Mouse (Mus musculus): Measurements from ENCODE around the gene Cep83. TPM values are rescaled to one million over a fixed set of nuclear protein-coding genes. Genes with fewer than 3 reads are reported as not detected.
A peak's percentile ranks its signal among the peaks of the same experiment; 100 is the strongest.

The Cep83 gene
- polyA plus RNA-seq, 1 experiment from 2014 or later: 20.5 TPM

GRCm38 (mm10) chr10:94809946-94810472 is 121.6 kb downstream of the Cep83 start:
- no peak for ATAC-seq (ENCODE audit: low FRiP score)

GRCm38 (mm10) chr10:94811907-94812851 is 123.7 kb downstream of the Cep83 start:
- WGBS: 53% methylated on average over 17 of the region's 17 CpGs
- H3K9me3 ChIP-seq: no peaks in the 10 kb centered on the region
- ATAC-seq (ENCODE audit: low FRiP score): 0 out of 2 replicates have a peak, but pooled peaks have one; percentile 25

More at GRCm38 (mm10) chr10:94809946-94810472, 121.6 kb downstream of the Cep83 start:
- H3K9ac ChIP-seq: no peak overlapping the region
- peaks cover 23% of the 10 kb centered on the region for H3K4me1 ChIP-seq (replicated peaks)
- H3K4me2 ChIP-seq: no peak overlapping the region
- H3K27me3 ChIP-seq: no peaks in the 10 kb centered on the region
- peaks cover 11% of the 10 kb centered on the region for H3K36me3 ChIP-seq
- WGBS: 52% methylated on average over 7 of the region's 7 CpGs
- H3K9me3 ChIP-seq: no peaks in the 10 kb centered on the region
- H3K4me3 ChIP-seq: no peak overlapping the region
- H3K27ac ChIP-seq: no peak overlapping the region

GRCm38 (mm10) chr10:94818127-94818526 is 129.7 kb downstream of the Cep83 start:
- Histone ChIP-seq H3K4me1 (replicated peaks) (peaks cover 9% of the 10 kb centered on the region), H3K27ac (no peak overlapping the region), H3K27me3 (no peaks in the 10 kb centered on the region), H3K9me3 (no peaks in the 10 kb centered on the region), H3K9ac (no peak overlapping the region), H3K36me3 (peaks cover 3% of the 10 kb centered on the region; the same call in 1 of the 2 replicates), H3K4me2 (no peak overlapping the region), H3K4me3 (no peak overlapping the region)
- 91% methylated on average over 3 of the region's 3 CpGs for WGBS
- ATAC-seq (ENCODE audit: low FRiP score): no peak

More at GRCm38 (mm10) chr10:94811907-94812851, 123.7 kb downstream of the Cep83 start:
- H3K4me1 ChIP-seq (replicated peaks): peaks cover 31% of the 10 kb centered on the region
- H3K36me3 ChIP-seq: peaks cover 11% of the 10 kb centered on the region
- H3K27me3 ChIP-seq: no peaks in the 10 kb centered on the region
- H3K27ac ChIP-seq: peak overlapping the region; percentile 42
- no peak overlapping the region for H3K4me2 ChIP-seq
- no peak overlapping the region for H3K9ac ChIP-seq
- H3K4me3 ChIP-seq: no peak overlapping the region

GRCm38 (mm10) chr10:94818781-94819665 is 130.6 kb downstream of the Cep83 start:
- ATAC-seq (ENCODE audit: low FRiP score): no peak
- Histone ChIP-seq H3K27ac (no peak overlapping the region), H3K4me2 (no peak overlapping the region), H3K36me3 (peaks cover 3% of the 10 kb centered on the region; the same call in 1 of the 2 replicates), H3K27me3 (no peaks in the 10 kb centered on the region), H3K9me3 (no peaks in the 10 kb centered on the region), H3K4me1 (replicated peaks) (peaks cover 14% of the 10 kb centered on the region), H3K4me3 (no peak overlapping the region), H3K9ac (no peak overlapping the region)
- WGBS: 87% methylated on average over 17 of the region's 17 CpGs

GRCm38 (mm10) chr10:94823971-94824760 is 135.7 kb downstream of the Cep83 start:
- no peak overlapping the region for H3K4me2 ChIP-seq
- H3K4me1 ChIP-seq (replicated peaks): peaks cover 11% of the 10 kb centered on the region; the same call in 1 of the 2 replicates
- no peak overlapping the region for H3K9ac ChIP-seq
- H3K9me3 ChIP-seq: no peaks in the 10 kb centered on the region
- no peaks in the 10 kb centered on the region for H3K27me3 ChIP-seq
- ATAC-seq (ENCODE audit: low FRiP score): no peak
- 58% methylated on average over 11 of the region's 11 CpGs for WGBS
- H3K36me3 ChIP-seq: peaks cover 21% of the 10 kb centered on the region
- no peak overlapping the region for H3K27ac ChIP-seq
- H3K4me3 ChIP-seq: no peak overlapping the region

GRCm38 (mm10) chr10:94825951-94826350 is 137.5 kb downstream of the Cep83 start:
- H3K36me3 ChIP-seq: peaks cover 24% of the 10 kb centered on the region
- H3K4me2 ChIP-seq: no peak overlapping the region
- peaks cover 21% of the 10 kb centered on the region for H3K4me1 ChIP-seq (replicated peaks)
- no peak for ATAC-seq (ENCODE audit: low FRiP score)
- no peaks in the 10 kb centered on the region for H3K9me3 ChIP-seq
- no peak overlapping the region for H3K9ac ChIP-seq
- H3K4me3 ChIP-seq: no peak overlapping the region
- H3K27ac ChIP-seq: no peak overlapping the region
- H3K27me3 ChIP-seq: no peaks in the 10 kb centered on the region
- 96% methylated on average over 2 of the region's 2 CpGs for WGBS

GRCm38 (mm10) chr10:94826436-94826835 is 138.0 kb downstream of the Cep83 start:
- no peak overlapping the region for H3K27ac ChIP-seq
- no peak overlapping the region for H3K4me3 ChIP-seq
- no peak for ATAC-seq (ENCODE audit: low FRiP score)
- no peak overlapping the region for H3K9ac ChIP-seq
- no peaks in the 10 kb centered on the region for H3K9me3 ChIP-seq
- H3K4me1 ChIP-seq (replicated peaks): peaks cover 21% of the 10 kb centered on the region
- H3K4me2 ChIP-seq: no peak overlapping the region
- no peaks in the 10 kb centered on the region for H3K27me3 ChIP-seq
- 83% methylated on average over 12 of the region's 12 CpGs for WGBS
- peaks cover 29% of the 10 kb centered on the region for H3K36me3 ChIP-seq

- no peak overlapping the region for H3K4me2 ChIP-seq
- no peak overlapping the region for H3K4me3 ChIP-seq
- WGBS: 92% methylated on average over 10 of the region's 10 CpGs
- peaks cover 36% of the 10 kb centered on the region for H3K36me3 ChIP-seq
- no peaks in the 10 kb centered on the region for H3K9me3 ChIP-seq
- peaks cover 21% of the 10 kb centered on the region for H3K4me1 ChIP-seq (replicated peaks)
- H3K27me3 ChIP-seq: no peaks in the 10 kb centered on the region
- no peak overlapping the region for H3K27ac ChIP-seq
- no peak for ATAC-seq (ENCODE audit: low FRiP score)
- H3K9ac ChIP-seq: no peak overlapping the region
Measured at GRCm38 (mm10) chr10:94827325-94827724, 138.9 kb downstream of the Cep83 start.

GRCm38 (mm10) chr10:94827890-94828733 is 139.7 kb downstream of the Cep83 start:
- no peak for ATAC-seq (ENCODE audit: low FRiP score)
- no peak overlapping the region for H3K27ac ChIP-seq
- WGBS: 90% methylated on average over 14 of the region's 14 CpGs
- H3K9me3 ChIP-seq: no peaks in the 10 kb centered on the region
- peaks cover 44% of the 10 kb centered on the region for H3K36me3 ChIP-seq
- no peak overlapping the region for H3K9ac ChIP-seq
- peaks cover 21% of the 10 kb centered on the region for H3K4me1 ChIP-seq (replicated peaks)
- H3K4me3 ChIP-seq: no peak overlapping the region
- no peak overlapping the region for H3K4me2 ChIP-seq
- H3K27me3 ChIP-seq: no peaks in the 10 kb centered on the region

- H3K36me3 ChIP-seq: peaks cover 45% of the 10 kb centered on the region
- peaks cover 18% of the 10 kb centered on the region for H3K4me1 ChIP-seq (replicated peaks)
- no peak overlapping the region for H3K4me2 ChIP-seq
- no peak overlapping the region for H3K9ac ChIP-seq
- 94% methylated on average over 7 of the region's 7 CpGs for WGBS
- no peaks in the 10 kb centered on the region for H3K27me3 ChIP-seq
- no peak overlapping the region for H3K4me3 ChIP-seq
- H3K27ac ChIP-seq: no peak overlapping the region
- ATAC-seq (ENCODE audit: low FRiP score): no peak
- H3K9me3 ChIP-seq: no peaks in the 10 kb centered on the region
Measured at GRCm38 (mm10) chr10:94828734-94829230, 140.3 kb downstream of the Cep83 start.
